Mouse (Mus musculus): ENCODE results near the gene Psg19.
"Not testable (repeated sequence)": the region's sequence is repeated elsewhere in the genome, so short reads cannot be mapped to it uniquely, and the experiment has no call there.

The Psg19 gene

GRCm38 (mm10) chr7:18798420-18798819 lies at the start of gene Psg19:
Gene Psg19, minus strand, starts transcription at chr7:18798520.
- no peak for DNase-seq (ENCODE audit: low read depth, low spot score)

DNA sequence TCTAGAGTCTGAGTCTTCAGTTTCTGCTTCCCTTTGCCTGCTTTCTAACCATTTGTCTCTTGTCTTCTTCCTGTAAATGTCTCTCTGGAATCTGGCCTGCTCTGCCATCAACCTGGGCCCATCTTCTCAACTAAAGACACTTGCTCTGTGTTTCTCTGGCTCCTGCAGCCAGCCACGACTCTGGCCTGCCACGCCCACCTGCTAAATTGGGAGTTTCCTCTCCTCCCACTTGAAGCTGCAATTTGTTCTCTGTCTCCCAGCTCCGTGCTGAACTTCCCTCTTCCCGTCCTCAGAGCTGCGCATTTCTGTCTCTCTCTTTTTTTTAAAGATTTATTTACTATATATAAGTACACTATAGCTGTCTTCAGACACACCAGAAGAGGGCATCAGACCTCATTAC lies 46.5 kb upstream of the Psg19 start:
- no peak for DNase-seq (ENCODE audit: low read depth, low spot score)

DNA sequence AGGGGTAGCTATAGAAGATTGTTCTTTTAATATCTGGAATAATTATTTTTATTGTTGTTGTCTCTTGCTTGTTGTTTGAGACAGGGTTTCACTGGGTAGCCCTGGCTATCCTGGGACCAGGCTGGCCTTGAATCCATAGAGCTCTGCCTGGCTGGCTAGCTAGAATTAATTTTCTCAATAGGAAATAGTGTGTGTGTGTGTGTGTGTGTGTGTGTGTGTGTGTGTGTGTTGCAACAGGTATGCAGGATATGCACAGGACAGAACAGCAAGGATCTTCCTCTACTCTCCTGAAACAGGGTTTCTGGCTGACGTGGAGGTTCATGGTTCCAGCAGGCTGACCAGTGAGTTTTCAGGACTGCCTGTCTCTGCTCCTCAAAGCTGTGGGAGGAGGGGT lies 42.9 kb upstream of the Psg19 start:
- no peak for DNase-seq (ENCODE audit: low read depth, low spot score)

- DNase-seq (ENCODE audit: low read depth, low spot score) = no peak
Observed at GRCm38 (mm10) chr7:18840386-18841173, 42.3 kb upstream of the Psg19 start.

DNA sequence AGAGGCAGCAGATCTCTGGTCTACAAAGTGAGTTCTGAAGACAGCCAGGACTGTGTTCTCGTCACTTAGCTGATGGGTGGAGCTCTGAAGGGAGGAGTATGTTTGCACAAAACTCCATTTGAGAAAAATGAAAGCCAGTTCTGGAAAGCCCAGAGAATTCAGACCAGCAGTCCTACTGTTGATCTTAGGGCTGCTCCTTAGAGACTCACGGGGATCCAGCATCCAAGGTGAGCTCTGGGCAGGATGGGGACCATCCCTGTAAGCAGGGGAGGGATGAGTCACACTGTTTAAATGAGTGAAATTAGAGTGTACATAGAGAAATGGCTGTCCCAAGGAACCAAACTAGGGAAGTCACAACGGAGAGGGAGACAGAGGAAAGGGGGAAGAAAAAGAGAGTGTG lies 41.5 kb upstream of the Psg19 start, which contains the start of gene Mill2:
Gene Mill2 (plus strand): TSS at position 102 of the 400 bp plus-strand sequence.
- DNase-seq (ENCODE audit: low read depth, low spot score) = no peak

- DNase-seq (ENCODE audit: low read depth, low spot score) = no peak
Observed at GRCm38 (mm10) chr7:18832298-18832697, 34.0 kb upstream of the Psg19 start.

DNA sequence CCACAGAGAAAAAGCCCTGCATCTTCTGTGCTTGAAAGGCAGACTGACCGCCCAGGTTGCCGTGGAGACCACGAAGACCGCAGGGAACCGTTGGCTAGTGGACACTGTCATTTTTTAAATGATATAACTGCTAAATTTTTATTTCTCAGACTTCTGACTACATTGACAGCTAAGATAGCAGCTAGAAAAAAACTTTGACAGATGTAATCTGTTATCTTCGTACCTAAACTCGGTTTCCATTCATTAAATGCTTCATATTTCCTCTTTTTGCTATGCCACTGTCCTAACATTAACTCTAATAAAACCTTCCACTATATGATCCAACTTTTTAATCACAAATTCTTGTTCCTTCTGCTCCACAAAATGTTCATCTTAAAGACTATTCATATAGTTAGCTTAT lies 31.2 kb upstream of the Psg19 start:
- no peak for DNase-seq (ENCODE audit: low read depth, low spot score)

GRCm38 (mm10) chr7:18828592-18828991 lies 30.3 kb upstream of the Psg19 start:
- no peak for DNase-seq (ENCODE audit: low read depth, low spot score)

- DNase-seq (ENCODE audit: low read depth, low spot score) = no peak
Observed at GRCm38 (mm10) chr7:18827792-18828546, 29.6 kb upstream of the Psg19 start.

GRCm38 (mm10) chr7:18821507-18821906 lies 23.2 kb upstream of the Psg19 start, which contains the start of gene Psg17:
Gene Psg17, minus strand, starts transcription at chr7:18821607.
- no peak for DNase-seq (ENCODE audit: low read depth, low spot score)

- DNase-seq (ENCODE audit: low read depth, low spot score) = no peak
Observed at GRCm38 (mm10) chr7:18818301-18818700, 20.0 kb upstream of the Psg19 start.

DNA sequence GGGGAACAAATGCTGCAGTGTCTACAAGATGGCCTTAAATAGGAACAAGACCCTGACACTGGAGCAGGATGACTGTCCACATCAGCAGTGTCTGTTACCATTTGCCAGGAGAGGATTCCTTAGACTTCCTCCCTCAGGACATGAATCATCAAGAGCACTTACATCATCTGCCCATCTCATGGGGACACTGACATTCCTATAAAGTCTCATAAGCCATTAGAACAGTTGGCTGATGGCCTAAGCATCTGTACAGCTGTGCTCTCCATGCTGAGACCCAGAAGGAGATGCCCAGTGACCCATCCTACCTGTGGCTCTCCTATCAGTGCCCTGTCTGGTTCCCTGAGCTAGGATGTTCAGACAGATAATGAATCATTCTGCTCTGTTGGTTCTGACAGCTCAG lies 5.2 kb upstream of the Psg19 start:
- DNase-seq (ENCODE audit: low read depth, low spot score) = no peak

DNA sequence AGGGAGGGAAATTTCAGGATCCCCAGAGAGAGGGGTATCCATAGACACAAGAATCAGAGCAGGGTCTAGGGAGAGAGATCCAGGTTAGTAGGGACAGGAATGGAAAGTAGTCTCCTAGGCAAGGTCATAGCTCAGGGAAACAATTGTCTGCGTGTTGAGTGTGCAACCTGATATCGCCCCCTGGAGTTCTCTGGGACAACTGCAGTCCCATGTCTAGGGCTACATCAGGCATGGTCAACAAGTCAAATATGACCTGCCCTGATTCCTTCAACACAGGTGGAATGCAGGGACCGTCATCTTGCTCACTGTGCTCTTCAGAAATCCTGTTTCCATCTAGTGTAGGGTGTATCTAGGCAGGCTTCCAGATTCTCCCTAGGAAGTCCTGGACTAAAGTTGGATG lies 809 bp upstream of the Psg19 start:
- DNase-seq (ENCODE audit: low read depth, low spot score) = no peak

DNA sequence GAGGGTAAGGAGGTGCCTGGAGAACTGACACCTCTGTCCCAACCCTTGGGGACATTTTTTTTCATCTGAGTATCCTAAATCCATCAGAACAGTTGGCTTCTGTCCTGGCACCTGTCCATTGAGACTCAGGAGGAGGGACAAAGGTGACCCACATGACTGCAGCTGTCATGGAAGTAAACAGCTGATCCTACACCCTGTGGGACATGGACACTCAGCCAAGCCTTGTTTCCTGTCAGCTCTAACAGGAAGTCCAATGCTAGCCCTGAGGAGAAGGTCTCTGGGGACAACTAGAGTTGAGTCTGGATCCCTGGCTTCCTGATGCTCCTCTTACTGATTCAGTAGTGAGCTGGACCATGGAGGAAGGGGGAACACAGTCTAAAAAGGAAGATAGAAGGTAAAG lies 7.6 kb downstream of the Psg19 start:
- DNase-seq (ENCODE audit: low read depth, low spot score) = not testable (repeated sequence)

GRCm38 (mm10) chr7:18781301-18781700 lies 17.0 kb downstream of the Psg19 start:
- not testable (repeated sequence) for DNase-seq (ENCODE audit: low read depth, low spot score)

GRCm38 (mm10) chr7:18779337-18779781 lies 19.0 kb downstream of the Psg19 start:
- DNase-seq (ENCODE audit: low read depth, low spot score) = no peak

- not testable (repeated sequence) for DNase-seq (ENCODE audit: low read depth, low spot score)
Observed at GRCm38 (mm10) chr7:18762885-18763284, 35.4 kb downstream of the Psg19 start.

GRCm38 (mm10) chr7:18760152-18760551 lies 38.2 kb downstream of the Psg19 start:
- not testable (repeated sequence) for DNase-seq (ENCODE audit: low read depth, low spot score)

- DNase-seq (ENCODE audit: low read depth, low spot score) = peak; percentile 34
Observed at GRCm38 (mm10) chr7:18749896-18750477, 48.3 kb downstream of the Psg19 start.

- no peak for DNase-seq (ENCODE audit: low read depth, low spot score)
Observed at GRCm38 (mm10) chr7:18748994-18749895, 49.1 kb downstream of the Psg19 start.

DNA sequence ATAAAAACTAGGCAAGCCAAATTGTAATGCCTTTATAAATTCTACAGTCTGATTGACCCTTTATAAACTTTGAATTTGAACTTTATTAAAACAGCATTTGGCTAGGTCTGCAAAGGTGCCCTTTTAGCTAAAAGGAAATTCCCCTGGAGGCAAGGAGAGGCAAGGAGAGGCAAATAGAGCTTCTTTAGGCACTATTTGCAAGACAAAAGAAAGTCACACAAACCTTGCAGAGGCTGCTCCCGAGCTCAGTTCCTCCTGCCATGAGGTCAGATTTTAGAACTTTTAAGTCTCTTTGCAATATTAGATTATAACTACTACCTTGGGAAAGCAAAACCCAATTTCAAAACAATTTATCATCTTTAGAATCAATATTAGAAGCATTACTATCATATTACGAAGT lies 50.9 kb downstream of the Psg19 start:
- DNase-seq (ENCODE audit: low read depth, low spot score) = not testable (repeated sequence)
